Comparison of ENCODE assay signal across 23 mouse cellular contexts in genomic region chr2:26290133-26290532, GRCm38 (mm10). TPM values are rescaled to one million over a fixed set of nuclear protein-coding genes. Genes with fewer than 3 reads are reported as not detected.
"Had no signal": no experiment of that assay in that cellular context is flagged by ENCODE, and none has a peak within 500 bp of the region (broad histone marks: within the 10 kb centered on the region; RNA-seq: fewer than 3 reads in every experiment).

No protein-coding gene starts in this region.

- ATAC-seq: intestine, postnatal 0 days; liver, postnatal 0 days; lung, postnatal 0 days; midbrain, embryonic 16.5 days had no signal

- H3K27me3 ChIP-seq: kidney, embryonic 15.5 days; limb, embryonic 12.5 days; limb, embryonic 15.5 days had no signal

- H3K4me1 ChIP-seq: kidney, embryonic 15.5 days; limb, embryonic 12.5 days had no signal

- H3K9me3 ChIP-seq: kidney, embryonic 15.5 days; limb, embryonic 12.5 days; limb, embryonic 15.5 days; megakaryocyte, embryonic 14.5 days; midbrain, embryonic 10.5 days had no signal

- H3K27ac ChIP-seq: kidney, embryonic 15.5 days; left cerebral cortex, adult 2 months; limb, embryonic 12.5 days; limb, embryonic 15.5 days; liver, embryonic 14.5 days; midbrain, embryonic 10.5 days had no signal

- DNase-seq: kidney, adult 2 months; kidney, postnatal 10 days; kidney, postnatal 36 days; layer of hippocampus, postnatal 36 days; left cerebral cortex, postnatal 4 days; liver, postnatal 0 days; lung, embryonic 14.5 days; lung, postnatal 36 days; thymus, adult 18-20 months; thymus, postnatal 4 days had no signal

- H3K4me2 ChIP-seq: kidney, embryonic 15.5 days; limb, embryonic 12.5 days; limb, embryonic 15.5 days; liver, embryonic 11.5 days; lung, embryonic 14.5 days had no signal

- H3K9ac ChIP-seq: kidney, embryonic 15.5 days; limb, embryonic 12.5 days; limb, embryonic 15.5 days; liver, embryonic 14.5 days; liver, postnatal 0 days; lung, embryonic 14.5 days had no signal

- H3K4me3 ChIP-seq: kidney, embryonic 15.5 days; left cerebral cortex, adult 2 months; limb, embryonic 12.5 days; limb, embryonic 15.5 days; megakaryocyte, embryonic 14.5 days; midbrain, embryonic 10.5 days had no signal

- H3K36me3 ChIP-seq: kidney, embryonic 15.5 days; limb, embryonic 12.5 days; limb, embryonic 15.5 days; midbrain, embryonic 10.5 days had no signal

RNA-seq across cellular contexts. Expression of gene Ccdc187, which starts 4.2 kb away (rescaled TPM):
- polyA plus RNA-seq: limb, embryonic 12.5 days; liver, embryonic 11.5 days; liver, postnatal 0 days; neural tube, embryonic 11.5 days; spleen, adult 2 months had no signal
